Mouse (Mus musculus) heart, postnatal 25 days (tissue): Measurements from ENCODE around the gene Reg4. TPM values are rescaled to one million over a fixed set of nuclear protein-coding genes. Genes with fewer than 3 reads are reported as not detected.

Experiments used
- DNase-seq: peaks from one replicate; pipeline ENCODE4 v3.0.0; 2022; ENCODE audit warnings: low spot score
- intact Hi-C: fragments of 180-260 bp; cut with DNase I; formaldehyde crosslinking; loops from one replicate; pipeline ENCODE4 v1.15.1; 2025
- total RNA-seq, 2 experiments: library from RNA; stranded (reverse); gene quantifications; 2 replicates each; pipeline ENCODE4 v1.2.3; 2021

Reg4 gene
- total RNA-seq, 2 experiments from 2014 or later = not detected

GRCm38 (mm10) chr3:98229943-98230342 lies 8.0 kb downstream of the Reg4 start:
- DNase-seq = no peak
- intact Hi-C loops = no loop called here

- no peak for DNase-seq
- intact Hi-C loops = no loop called here
Observed at GRCm38 (mm10) chr3:98233504-98233903, 11.5 kb downstream of the Reg4 start.

- intact Hi-C loops = no loop called here
Observed at GRCm38 (mm10) chr3:98236266-98236665, 14.3 kb downstream of the Reg4 start.

GRCm38 (mm10) chr3:98237240-98237639 lies 15.3 kb downstream of the Reg4 start:
- intact Hi-C loops = no loop called here
- no peak for DNase-seq

More at GRCm38 (mm10) chr3:98236266-98236665, 14.3 kb downstream of the Reg4 start:
- no peak for DNase-seq

- DNase-seq = no peak
- intact Hi-C loops = no loop called here
Observed at GRCm38 (mm10) chr3:98238150-98238549, 16.2 kb downstream of the Reg4 start.

- no peak for DNase-seq
- intact Hi-C loops = no loop called here
Observed at GRCm38 (mm10) chr3:98242051-98242450, 20.1 kb downstream of the Reg4 start.

- intact Hi-C loops = no loop called here
- DNase-seq = no peak
Observed at GRCm38 (mm10) chr3:98242458-98243037, 20.6 kb downstream of the Reg4 start.

GRCm38 (mm10) chr3:98245892-98246291 lies 23.9 kb downstream of the Reg4 start:
- no peak for DNase-seq
- intact Hi-C loops = no loop called here

- DNase-seq = no peak
- intact Hi-C loops = no loop called here
Observed at GRCm38 (mm10) chr3:98246985-98247751, 25.2 kb downstream of the Reg4 start.

- no peak for DNase-seq
- intact Hi-C loops = no loop called here
Observed at GRCm38 (mm10) chr3:98249378-98249777, 27.4 kb downstream of the Reg4 start.

GRCm38 (mm10) chr3:98249833-98250448 lies 28.0 kb downstream of the Reg4 start:
- intact Hi-C loops = no loop called here
- no peak for DNase-seq

- DNase-seq = no peak
- intact Hi-C loops = no loop called here
Observed at GRCm38 (mm10) chr3:98254059-98254458, 32.1 kb downstream of the Reg4 start.

GRCm38 (mm10) chr3:98254656-98255583 lies 33.0 kb downstream of the Reg4 start:
- intact Hi-C loops = no loop called here
- DNase-seq = no peak

- DNase-seq = no peak
- intact Hi-C loops = no loop called here
Observed at GRCm38 (mm10) chr3:98258723-98259122, 36.8 kb downstream of the Reg4 start.

GRCm38 (mm10) chr3:98259271-98259751 lies 37.4 kb downstream of the Reg4 start:
- intact Hi-C loops = no loop called here
- peak; percentile 13 for DNase-seq

GRCm38 (mm10) chr3:98260534-98260933 lies 38.6 kb downstream of the Reg4 start:
- intact Hi-C loops = no loop called here
- DNase-seq = no peak

- DNase-seq = no peak
- intact Hi-C loops = no loop called here
Observed at GRCm38 (mm10) chr3:98261415-98261814, 39.5 kb downstream of the Reg4 start.

GRCm38 (mm10) chr3:98262133-98262532 lies 40.2 kb downstream of the Reg4 start:
- DNase-seq = no peak
- intact Hi-C loops = no loop called here

- intact Hi-C loops = no loop called here
Observed at GRCm38 (mm10) chr3:98267249-98267651, 45.3 kb downstream of the Reg4 start.

More at GRCm38 (mm10) chr3:98267249-98267651, 45.3 kb downstream of the Reg4 start:
- no peak for DNase-seq
